In the genomic region with DNA sequence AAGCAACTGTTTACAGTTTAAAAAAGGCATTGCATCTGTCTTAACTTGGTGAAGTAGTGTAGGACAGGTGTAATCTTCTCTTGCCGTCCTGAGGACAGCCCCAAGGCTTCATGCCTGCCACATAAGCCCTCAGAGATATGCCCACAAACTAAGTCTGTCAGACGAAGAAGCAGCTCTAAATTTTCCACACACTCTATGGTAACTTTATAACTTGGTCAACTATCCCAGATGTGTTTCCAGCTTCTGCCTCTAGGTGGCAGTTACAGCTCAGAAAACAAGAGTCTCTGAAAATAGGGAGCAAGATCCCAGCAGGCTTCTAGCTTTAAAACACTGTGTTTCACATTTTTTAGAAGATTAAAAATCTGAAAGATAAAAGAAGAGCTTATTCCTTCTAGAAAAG, we compare ENCODE assay signal across 7 mouse cellular contexts.
DNase-seq lines count a peak whose midpoint lies in the region; ATAC-seq and TF ChIP-seq lines count a peak whose summit lies in the region.

No protein-coding gene starts in this region.

- DNase-seq in G1E (ENCODE audit: low spot score): no peak
- DNase-seq in adrenal gland, adult 18-20 months (ENCODE audit: low spot score in 2 of 2): peak; percentile 67 to 69
- peak; percentile 63 for DNase-seq in embryo, embryonic 10 days (ENCODE audit: low spot score)
- peak; percentile 64 to 91 for DNase-seq in layer of hippocampus, adult 18-20 months (ENCODE audit: low spot score in 2 of 2)
- peak; percentile 58 for DNase-seq in lung, adult 2 months
- peak; percentile 83 to 89 for DNase-seq in right cerebral cortex, postnatal 10 days (ENCODE audit: low spot score in 2 of 2)

- no peaks in the 10 kb centered on the region for H3K36me3 ChIP-seq in G1E (replicated peaks)

- TF ChIP-seq CTCF in G1E (IDR thresholded peaks at IDR 0.05; ENCODE audit: low read depth, low read length): 0 out of 2 replicates have a peak, but pooled peaks have one; percentile 24
- TF ChIP-seq CTCF in lung, adult 2 months (IDR thresholded peaks at IDR 0.05; ENCODE audit: insufficient read depth, low read length): peak; percentile 39; the same call in 1 of the 2 replicates

- no peaks in the 10 kb centered on the region; the same call in 1 of the 2 replicates for H3K27me3 ChIP-seq in G1E (ENCODE audit: insufficient read depth, low read length)

- no peaks in the 10 kb centered on the region for H3K9me3 ChIP-seq in G1E (replicated peaks)

- no peaks in the 10 kb centered on the region for H3K4me1 ChIP-seq in G1E (ENCODE audit: insufficient read depth, low read depth, low read length)
- peaks cover 4% of the 10 kb centered on the region for H3K4me1 ChIP-seq in lung, adult 2 months (ENCODE audit: control insufficient read depth, insufficient read depth, low read length)

- no peak for TF ChIP-seq POLR2A in lung, adult 2 months (IDR thresholded peaks at IDR 0.05; ENCODE audit: borderline replicate concordance, extremely low read depth, low read depth, low read length)

- 47% methylated on average over 2 of the region's 2 CpGs for WGBS in lung, adult 2 months

- H3K4me3 ChIP-seq in G1E (ENCODE audit: low read depth, low read length): no peak overlapping the region
- H3K4me3 ChIP-seq in lung, adult 2 months (replicated peaks; ENCODE audit: extremely low read depth, low read depth, low read length): no peak overlapping the region

- no peak for ATAC-seq in G1E (ENCODE audit: extremely low read depth, insufficient number of reproducible peaks, low FRiP score, poor library complexity, severe bottlenecking)
- ATAC-seq in granulocyte monocyte progenitor cell, adult 5-6 weeks (replicated peaks; ENCODE audit: poor library complexity, severe bottlenecking): peak; percentile 76
